Mouse (Mus musculus): ENCODE measurements around the gene Txlna. TPM values are rescaled to one million over a fixed set of nuclear protein-coding genes. Genes with fewer than 3 reads are reported as not detected.

Txlna gene
- total and polyA plus RNA-seq, 2 experiments from 2014 or later = 22.7 to 28.3 TPM

DNA sequence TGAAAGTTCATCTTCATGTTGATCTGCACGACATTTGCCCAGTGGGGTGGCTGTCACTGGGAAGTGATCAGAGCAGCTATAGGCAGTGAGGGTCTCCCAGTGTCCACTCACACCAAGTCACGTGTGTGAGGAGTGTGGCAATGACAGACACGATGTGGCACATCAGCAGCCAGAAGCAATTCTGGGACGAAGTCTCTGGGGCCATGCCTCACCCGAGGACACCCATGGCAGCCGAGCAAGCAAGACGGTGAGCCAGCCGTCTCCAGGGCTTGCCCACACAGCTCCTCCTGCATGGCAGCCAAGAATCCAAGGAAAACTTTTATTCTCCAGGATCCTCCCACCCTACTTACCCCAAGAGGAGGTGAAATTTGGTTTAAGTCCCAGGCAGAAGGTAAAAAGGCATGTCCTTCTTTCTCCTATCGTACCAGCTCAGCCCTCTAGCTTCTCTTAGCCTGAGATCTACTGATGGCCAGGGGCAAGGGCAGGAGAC lies 25.0 kb downstream of the Txlna start:
- no peaks in the 10 kb centered on the region for H3K27me3 ChIP-seq (ENCODE audit: control insufficient read depth, insufficient read depth, low read length)
- no peak for ATAC-seq (ENCODE audit: insufficient read depth, low read depth)
- H3K27ac ChIP-seq (ENCODE audit: low read depth) = no peak overlapping the region
- DNase-seq (ENCODE audit: low spot score) = no peak
- H3K4me3 ChIP-seq (ENCODE audit: low read depth, low read length) = no peak overlapping the region
- no peaks in the 10 kb centered on the region for H3K9me3 ChIP-seq (replicated peaks; ENCODE audit: control insufficient read depth, low read length)
- peaks cover 19% of the 10 kb centered on the region for H3K4me1 ChIP-seq (ENCODE audit: control insufficient read depth, insufficient read depth)
- H3K9ac ChIP-seq (replicated peaks; ENCODE audit: low read depth, low read length) = no peak overlapping the region
- H3K36me3 ChIP-seq (replicated peaks; ENCODE audit: control insufficient read depth, insufficient read depth, low read length) = peaks cover 19% of the 10 kb centered on the region
- no peak overlapping the region for H3K4me2 ChIP-seq (ENCODE audit: low read depth, low read length)
- 85% methylated on average over 9 of the region's 9 CpGs for WGBS
- TF ChIP-seq EP300 (IDR thresholded peaks at IDR 0.05; ENCODE audit: low read depth) (no peak), CTCF (IDR thresholded peaks at IDR 0.05; ENCODE audit: low read depth) (no peak)

DNA sequence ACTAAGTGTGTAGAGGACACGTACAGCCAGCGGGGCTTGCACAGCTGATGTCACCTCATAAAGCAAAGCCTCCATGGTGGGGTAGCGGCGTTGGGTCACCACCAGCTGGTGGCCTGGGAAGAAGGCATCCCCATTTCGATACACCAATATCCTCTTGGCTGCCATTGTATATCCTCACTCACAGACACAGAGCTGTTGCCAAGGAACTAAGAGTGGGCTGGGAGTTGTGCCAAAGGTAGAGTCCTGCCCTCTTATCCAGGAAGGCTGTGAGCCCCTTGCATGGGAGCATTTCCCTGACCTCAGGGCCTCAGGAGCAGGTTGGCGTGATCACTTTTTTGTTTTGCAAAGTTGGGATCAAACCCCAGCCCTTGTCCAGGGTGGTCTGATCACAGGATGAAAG lies 26.8 kb downstream of the Txlna start, which contains the start of gene Dcdc2b:
Gene Dcdc2b, minus strand, starts transcription at position 165 of the 400 bp plus-strand sequence.
- no peak within 1 kb of the TSS for H3K9ac ChIP-seq (replicated peaks; ENCODE audit: low read depth, low read length)
- no peak for TF ChIP-seq CTCF (IDR thresholded peaks at IDR 0.05; ENCODE audit: low read depth)
- TF ChIP-seq EP300 (IDR thresholded peaks at IDR 0.05; ENCODE audit: low read depth) = no peak
- 51% methylated on average over 6 of the region's 6 CpGs for WGBS
- H3K27ac ChIP-seq (ENCODE audit: low read depth) = peak within 1 kb of the TSS; percentile 49
- ATAC-seq (ENCODE audit: insufficient read depth, low read depth) (no peak), DNase-seq (ENCODE audit: low spot score) (peak; percentile 81)
- peaks cover 16% of the 10 kb centered on the region for H3K36me3 ChIP-seq (replicated peaks; ENCODE audit: control insufficient read depth, insufficient read depth, low read length)
- H3K27me3 ChIP-seq (ENCODE audit: control insufficient read depth, insufficient read depth, low read length) = no peaks in the 10 kb centered on the region
- H3K9me3 ChIP-seq (replicated peaks; ENCODE audit: control insufficient read depth, low read length) = no peaks in the 10 kb centered on the region
- H3K4me2 ChIP-seq (ENCODE audit: low read depth, low read length) = no peak within 1 kb of the TSS
- H3K4me1 ChIP-seq (ENCODE audit: control insufficient read depth, insufficient read depth) = peaks cover 19% of the 10 kb centered on the region
- H3K4me3 ChIP-seq (ENCODE audit: low read depth, low read length) = no peak within 1 kb of the TSS

GRCm38 (mm10) chr4:129610472-129610871 lies 30.4 kb downstream of the Txlna start:
- no peak for ATAC-seq (ENCODE audit: insufficient read depth, low read depth)
- Histone ChIP-seq H3K9ac (replicated peaks; ENCODE audit: low read depth, low read length) (no peak overlapping the region), H3K4me2 (ENCODE audit: low read depth, low read length) (no peak overlapping the region), H3K27ac (ENCODE audit: low read depth) (no peak overlapping the region; the same call in 1 of the 2 replicates), H3K36me3 (replicated peaks; ENCODE audit: control insufficient read depth, insufficient read depth, low read length) (peaks cover 19% of the 10 kb centered on the region), H3K4me1 (ENCODE audit: control insufficient read depth, insufficient read depth) (peaks cover 11% of the 10 kb centered on the region), H3K9me3 (replicated peaks; ENCODE audit: control insufficient read depth, low read length) (no peaks in the 10 kb centered on the region), H3K27me3 (ENCODE audit: control insufficient read depth, insufficient read depth, low read length) (no peaks in the 10 kb centered on the region), H3K4me3 (ENCODE audit: low read depth, low read length) (no peak overlapping the region)
- no peak for DNase-seq (ENCODE audit: low spot score)
- WGBS = 78% methylated on average over 4 of the region's 4 CpGs
- TF ChIP-seq CTCF (IDR thresholded peaks at IDR 0.05; ENCODE audit: low read depth) = no peak
- TF ChIP-seq EP300 (IDR thresholded peaks at IDR 0.05; ENCODE audit: low read depth) = no peak

DNA sequence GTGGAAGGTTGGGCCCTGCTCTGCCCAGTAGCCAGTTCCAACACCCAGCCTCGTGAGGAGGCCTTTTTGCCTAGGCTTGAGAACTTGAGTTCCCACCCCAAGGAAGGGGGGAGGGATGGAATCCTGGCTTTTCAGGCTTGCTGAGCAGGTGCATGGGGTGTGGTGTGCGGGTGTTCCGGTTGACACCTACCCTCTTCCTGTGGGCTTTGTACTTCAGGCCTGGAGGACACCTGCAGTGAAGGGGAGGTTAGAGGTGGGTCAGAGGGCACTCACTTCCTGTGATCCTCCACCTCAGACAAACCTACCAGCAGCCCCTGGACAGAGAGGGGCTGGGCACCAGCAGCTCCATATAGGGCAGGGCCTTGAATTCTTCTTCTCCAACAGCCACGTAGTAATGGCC lies 30.8 kb downstream of the Txlna start:
- Histone ChIP-seq H3K9ac (replicated peaks; ENCODE audit: low read depth, low read length) (no peak overlapping the region), H3K27me3 (ENCODE audit: control insufficient read depth, insufficient read depth, low read length) (no peaks in the 10 kb centered on the region), H3K4me3 (ENCODE audit: low read depth, low read length) (no peak overlapping the region), H3K9me3 (replicated peaks; ENCODE audit: control insufficient read depth, low read length) (no peaks in the 10 kb centered on the region), H3K36me3 (replicated peaks; ENCODE audit: control insufficient read depth, insufficient read depth, low read length) (peaks cover 22% of the 10 kb centered on the region), H3K27ac (ENCODE audit: low read depth) (peak overlapping the region; percentile 16; the same call in 1 of the 2 replicates), H3K4me1 (ENCODE audit: control insufficient read depth, insufficient read depth) (peaks cover 11% of the 10 kb centered on the region), H3K4me2 (ENCODE audit: low read depth, low read length) (no peak overlapping the region)
- 64% methylated on average over 4 of the region's 4 CpGs for WGBS
- DNase-seq (ENCODE audit: low spot score) (no peak), ATAC-seq (ENCODE audit: insufficient read depth, low read depth) (no peak)
- TF ChIP-seq EP300 (IDR thresholded peaks at IDR 0.05; ENCODE audit: low read depth) = no peak
- TF ChIP-seq CTCF (IDR thresholded peaks at IDR 0.05; ENCODE audit: low read depth) = no peak

DNA sequence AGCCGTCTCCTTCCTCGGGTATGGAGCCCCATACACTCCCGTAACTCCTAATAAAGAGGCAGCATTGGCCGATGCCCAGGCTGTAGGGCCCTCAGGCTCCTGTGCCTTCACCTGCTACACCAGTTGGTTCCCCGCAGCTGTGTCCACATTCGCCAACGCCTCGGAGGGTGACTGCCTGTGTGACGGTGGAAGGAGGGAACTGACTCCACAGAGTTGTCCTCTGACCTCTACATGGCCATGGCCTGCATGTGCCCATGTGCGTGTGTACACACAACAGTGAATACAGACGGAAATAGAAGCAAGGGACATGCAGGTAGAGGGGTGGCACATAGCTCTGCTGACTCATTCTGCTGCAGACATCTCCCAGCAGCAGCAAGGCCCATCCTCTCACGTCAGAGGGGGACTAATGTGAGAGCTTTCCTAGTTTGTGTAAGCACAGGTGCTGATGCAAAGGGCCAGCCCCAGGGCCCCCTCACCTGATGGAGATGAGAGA lies 31.7 kb downstream of the Txlna start:
- no peak overlapping the region for H3K9ac ChIP-seq (replicated peaks; ENCODE audit: low read depth, low read length)
- H3K36me3 ChIP-seq (replicated peaks; ENCODE audit: control insufficient read depth, insufficient read depth, low read length) = peaks cover 31% of the 10 kb centered on the region
- TF ChIP-seq CTCF (IDR thresholded peaks at IDR 0.05; ENCODE audit: low read depth) (no peak), EP300 (IDR thresholded peaks at IDR 0.05; ENCODE audit: low read depth) (no peak)
- H3K4me2 ChIP-seq (ENCODE audit: low read depth, low read length) = no peak overlapping the region
- H3K4me1 ChIP-seq (ENCODE audit: control insufficient read depth, insufficient read depth) = peaks cover 7% of the 10 kb centered on the region
- peak overlapping the region; percentile 16; the same call in 1 of the 2 replicates for H3K27ac ChIP-seq (ENCODE audit: low read depth)
- ATAC-seq (ENCODE audit: insufficient read depth, low read depth) (no peak), DNase-seq (ENCODE audit: low spot score) (no peak)
- no peaks in the 10 kb centered on the region for H3K9me3 ChIP-seq (replicated peaks; ENCODE audit: control insufficient read depth, low read length)
- no peak overlapping the region for H3K4me3 ChIP-seq (ENCODE audit: low read depth, low read length)
- WGBS = 73% methylated on average over 12 of the region's 12 CpGs
- H3K27me3 ChIP-seq (ENCODE audit: control insufficient read depth, insufficient read depth, low read length) = no peaks in the 10 kb centered on the region

Measured in heart, postnatal 0 days (tissue).